Mouse (Mus musculus): ENCODE results near the gene Dock1.

- TF ChIP-seq CTCF (IDR thresholded peaks at IDR 0.05; ENCODE audit: insufficient read depth, low read depth, low read length) (no peak), POLR2A (IDR thresholded peaks at IDR 0.05; ENCODE audit: insufficient read depth, low read depth, low read length) (no peak)
These were observed 49.0 kb downstream of the Dock1 start for GRCm38 (mm10) chr7:134719406-134719805.
